Mouse (Mus musculus): ENCODE measurements around the gene Ndufs3.

GRCm38 (mm10) chr2:90917233-90917998 is 12.8 kb upstream of the Ndufs3 start:
- TF ChIP-seq EP300 (IDR thresholded peaks at IDR 0.05; ENCODE audit: low read depth) (no peak), CTCF (IDR thresholded peaks at IDR 0.05; ENCODE audit: low read depth) (no peak)

Measured in liver, embryonic 14.5 days (tissue).